Mouse (Mus musculus) intestine, postnatal 0 days (tissue): ENCODE results near the gene Foxd1. TPM values are rescaled to one million over a fixed set of nuclear protein-coding genes. Genes with fewer than 3 reads are reported as not detected.

ENCODE experiments used
- ATAC-seq: fragments of 200-750 bp; cut with Nextera tagmentation; 2 replicates; pipeline ENCODE4 v1.8.0; 2017; ENCODE audit warnings: mild to moderate bottlenecking, moderate TSS enrichment, moderate library complexity
- H3K27ac ChIP-seq: fragments of 300-500 bp; sonication (generic); 2 replicates; pipeline ENCODE4 v1.5.1; 2014; ENCODE audit warnings: mild to moderate bottlenecking, low read depth, low read length, moderate library complexity
- H3K27me3 ChIP-seq: fragments of 300-500 bp; sonication (generic); replicated peaks from 2 replicates; pipeline ENCODE4 v1.6.1; 2014; ENCODE audit warnings: low read length, mixed read lengths; ENCODE audit not compliant: control insufficient read depth, insufficient read depth
- H3K36me3 ChIP-seq: fragments of 300-500 bp; sonication (generic); 2 replicates; pipeline ENCODE4 v1.6.1; 2014; ENCODE audit warnings: mild to moderate bottlenecking, moderate library complexity; ENCODE audit not compliant: control insufficient read depth, insufficient read depth
- H3K4me1 ChIP-seq: fragments of 300-500 bp; sonication (generic); replicated peaks from 2 replicates; pipeline ENCODE4 v1.6.1; 2014; ENCODE audit warnings: antibody characterized with exemption, low read length, mixed read lengths; ENCODE audit not compliant: control insufficient read depth, insufficient read depth
- H3K4me2 ChIP-seq: fragments of 300-500 bp; sonication (generic); replicated peaks from 2 replicates; pipeline ENCODE4 v1.6.1; 2014; ENCODE audit warnings: low read depth, mild to moderate bottlenecking, moderate library complexity
- H3K4me3 ChIP-seq: fragments of 300-500 bp; sonication (generic); 2 replicates; pipeline ENCODE4 v1.5.1; 2014; ENCODE audit warnings: low read depth, low read length
- H3K9ac ChIP-seq: fragments of 300-500 bp; sonication (generic); 2 replicates; pipeline ENCODE4 v1.6.1; 2014; ENCODE audit warnings: mild to moderate bottlenecking, low read depth, low read length
- H3K9me3 ChIP-seq: fragments of 300-500 bp; sonication (generic); 2 replicates; pipeline ENCODE4 v1.6.1; 2016; ENCODE audit warnings: mixed run types; ENCODE audit not compliant: control insufficient read depth
- CTCF ChIP-seq: sonication (generic); IDR thresholded peaks from 2 replicates; pipeline ENCODE4 v1.5.1; 2016; ENCODE audit warnings: low read depth, mild to moderate bottlenecking, control low read depth, antibody characterized with exemption, moderate library complexity
- WGBS: fragments of 180-500 bp; shearing (Covaris S2); extraction: QIAGEN DNeasy Blood & Tissue Kit; methylation state at CpG from one replicate; pipeline ENCODE4 v1.1.7; 2014; 5-methylcytosine and 5-hydroxymethylcytosine counted together
- polyA plus RNA-seq: library from polyadenylated mRNA; unstranded; fragments of >200 nt; fragmentation: Nextera tagmentation; extraction: Ambion mirVana; gene quantifications from 2 replicates; pipeline ENCODE4 v1.2.1, GENCODE M21; 2015

Foxd1 gene
- polyA plus RNA-seq, 1 experiment from 2014 or later: not detected

- Histone ChIP-seq H3K27me3 (peaks cover 25% of the 10 kb centered on the region), H3K9ac (no peak overlapping the region), H3K4me1 (no peaks in the 10 kb centered on the region), H3K36me3 (no peaks in the 10 kb centered on the region), H3K9me3 (no peaks in the 10 kb centered on the region), H3K4me3 (no peak overlapping the region), H3K27ac (no peak overlapping the region), H3K4me2 (no peak overlapping the region)
- no peak for TF ChIP-seq CTCF
- no peak for ATAC-seq
- 70% methylated on average over 8 of the region's 8 CpGs for WGBS
These were observed 20.5 kb downstream of the Foxd1 start for GRCm38 (mm10) chr13:98374560-98374959.

GRCm38 (mm10) chr13:98374979-98375378 is 20.9 kb downstream of the Foxd1 start:
- no peak for TF ChIP-seq CTCF
- Histone ChIP-seq H3K36me3 (no peaks in the 10 kb centered on the region), H3K4me2 (no peak overlapping the region), H3K4me3 (no peak overlapping the region), H3K27me3 (peaks cover 21% of the 10 kb centered on the region), H3K9me3 (no peaks in the 10 kb centered on the region), H3K9ac (no peak overlapping the region), H3K27ac (no peak overlapping the region), H3K4me1 (no peaks in the 10 kb centered on the region)
- 66% methylated on average over 3 of the region's 3 CpGs for WGBS
- no peak for ATAC-seq

- Histone ChIP-seq H3K36me3 (no peaks in the 10 kb centered on the region), H3K27me3 (peaks cover 6% of the 10 kb centered on the region), H3K9ac (no peak overlapping the region), H3K4me3 (no peak overlapping the region), H3K9me3 (no peaks in the 10 kb centered on the region), H3K4me2 (no peak overlapping the region), H3K4me1 (no peaks in the 10 kb centered on the region), H3K27ac (no peak overlapping the region)
- 83% methylated on average over 3 of the region's 3 CpGs for WGBS
- no peak for ATAC-seq
- no peak for TF ChIP-seq CTCF
These were observed 23.7 kb downstream of the Foxd1 start for GRCm38 (mm10) chr13:98377746-98378145.

GRCm38 (mm10) chr13:98382751-98383150 is 28.7 kb downstream of the Foxd1 start:
- no peak for ATAC-seq
- no peaks in the 10 kb centered on the region for H3K36me3 ChIP-seq
- WGBS: 81% methylated on average over 4 of the region's 4 CpGs
- no peak for TF ChIP-seq CTCF
- no peaks in the 10 kb centered on the region for H3K4me1 ChIP-seq
- no peak overlapping the region for H3K4me2 ChIP-seq
- H3K4me3 ChIP-seq: no peak overlapping the region
- H3K27ac ChIP-seq: no peak overlapping the region
- H3K9ac ChIP-seq: no peak overlapping the region
- H3K27me3 ChIP-seq: no peaks in the 10 kb centered on the region
- no peaks in the 10 kb centered on the region for H3K9me3 ChIP-seq

GRCm38 (mm10) chr13:98383911-98384498 is 30.0 kb downstream of the Foxd1 start:
- no peak overlapping the region for H3K4me2 ChIP-seq
- H3K27ac ChIP-seq: no peak overlapping the region
- ATAC-seq: no peak
- no peak overlapping the region for H3K4me3 ChIP-seq
- WGBS: 48% methylated on average over 16 of the region's 16 CpGs
- H3K9me3 ChIP-seq: no peaks in the 10 kb centered on the region
- H3K9ac ChIP-seq: no peak overlapping the region
- H3K4me1 ChIP-seq: no peaks in the 10 kb centered on the region
- H3K27me3 ChIP-seq: peaks cover 6% of the 10 kb centered on the region
- no peak for TF ChIP-seq CTCF
- no peaks in the 10 kb centered on the region for H3K36me3 ChIP-seq

- 75% methylated on average over 2 of the region's 2 CpGs for WGBS
- no peak overlapping the region for H3K4me3 ChIP-seq
- TF ChIP-seq CTCF: no peak
- no peaks in the 10 kb centered on the region for H3K36me3 ChIP-seq
- H3K27ac ChIP-seq: no peak overlapping the region
- no peaks in the 10 kb centered on the region for H3K4me1 ChIP-seq
- ATAC-seq: no peak
- H3K27me3 ChIP-seq: peaks cover 23% of the 10 kb centered on the region
- H3K9me3 ChIP-seq: no peaks in the 10 kb centered on the region
- H3K4me2 ChIP-seq: no peak overlapping the region
- H3K9ac ChIP-seq: no peak overlapping the region
These were observed 31.8 kb downstream of the Foxd1 start for GRCm38 (mm10) chr13:98385877-98386276.

GRCm38 (mm10) chr13:98389092-98389491 is 35.0 kb downstream of the Foxd1 start:
- H3K27ac ChIP-seq: no peak overlapping the region
- H3K36me3 ChIP-seq: no peaks in the 10 kb centered on the region

More at GRCm38 (mm10) chr13:98389092-98389491, 35.0 kb downstream of the Foxd1 start:
- H3K27me3 ChIP-seq: peaks cover 54% of the 10 kb centered on the region
- no peaks in the 10 kb centered on the region for H3K9me3 ChIP-seq
- no peak for ATAC-seq
- H3K4me3 ChIP-seq: no peak overlapping the region
- no peak overlapping the region for H3K9ac ChIP-seq
- no peak overlapping the region for H3K4me2 ChIP-seq
- TF ChIP-seq CTCF: no peak
- no peaks in the 10 kb centered on the region for H3K4me1 ChIP-seq
- 54% methylated on average over 1 of the region's 1 CpGs for WGBS
